Mouse (Mus musculus): Measurements from ENCODE around the gene Gm5751. TPM values are rescaled to one million over a fixed set of nuclear protein-coding genes. Genes with fewer than 3 reads are reported as not detected.

Gm5751 gene
- polyA plus RNA-seq, 1 experiment from 2014 or later: not detected

GRCm38 (mm10) chrX:8921080-8921479 lies 47.0 kb downstream of the Gm5751 start:
- H3K27me3 ChIP-seq (replicated peaks): no peaks in the 10 kb centered on the region
- 75% methylated on average over 4 of the region's 4 CpGs for WGBS
- H3K9ac ChIP-seq (replicated peaks): no peak overlapping the region
- H3K27ac ChIP-seq (replicated peaks): no peak overlapping the region
- no peaks in the 10 kb centered on the region for H3K9me3 ChIP-seq (replicated peaks)
- no peak overlapping the region for H3K4me2 ChIP-seq
- no peaks in the 10 kb centered on the region for H3K36me3 ChIP-seq
- H3K4me1 ChIP-seq: no peaks in the 10 kb centered on the region
- no peak overlapping the region for H3K4me3 ChIP-seq (replicated peaks)
- ATAC-seq (ENCODE audit: low FRiP score): no peak

DNA sequence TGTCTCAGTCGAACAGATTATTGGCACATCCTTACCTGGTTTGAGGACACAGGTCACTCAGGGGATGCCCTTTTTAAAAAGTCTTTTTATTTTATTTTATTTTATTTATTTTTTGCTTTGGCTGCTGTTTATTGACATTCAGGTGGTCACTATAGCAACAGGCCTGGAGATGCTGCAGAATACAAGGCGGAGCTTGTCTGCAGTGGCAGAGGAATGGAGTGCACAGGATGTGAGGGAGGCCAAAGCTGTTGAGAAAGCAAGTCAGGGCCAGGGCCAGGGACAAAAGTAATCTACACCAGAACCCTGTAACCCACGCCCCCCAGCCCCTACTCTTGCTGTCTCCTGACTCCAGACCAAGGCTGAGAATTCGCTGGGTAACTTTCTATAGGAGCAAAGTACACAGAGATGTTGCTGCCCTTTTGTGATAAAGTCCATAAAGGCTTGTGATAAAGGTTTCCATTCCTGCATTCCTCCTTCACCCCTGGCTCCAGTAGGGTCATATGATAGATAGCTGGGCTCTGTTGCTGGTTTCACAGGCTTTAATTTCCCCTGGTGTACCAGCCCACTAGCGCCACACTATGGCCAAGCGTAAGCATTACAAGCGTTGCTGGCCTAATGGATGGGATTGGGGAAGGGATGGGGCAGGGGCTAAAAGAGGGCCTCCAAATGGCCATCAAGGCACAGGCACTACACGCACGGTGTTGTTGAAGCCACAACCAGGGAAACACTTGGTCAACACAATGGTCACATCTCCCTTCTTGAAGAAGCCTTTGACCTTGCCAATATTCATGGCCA lies 48.0 kb downstream of the Gm5751 start:
- no peak overlapping the region for H3K4me3 ChIP-seq (replicated peaks)
- no peaks in the 10 kb centered on the region for H3K36me3 ChIP-seq
- H3K9ac ChIP-seq (replicated peaks): no peak overlapping the region
- no peak overlapping the region for H3K27ac ChIP-seq (replicated peaks)
- no peaks in the 10 kb centered on the region for H3K4me1 ChIP-seq
- peak; percentile 53; the same call in 1 of the 2 replicates for ATAC-seq (ENCODE audit: low FRiP score)
- 56% methylated on average over 9 of the region's 9 CpGs for WGBS
- no peak overlapping the region for H3K4me2 ChIP-seq
- H3K9me3 ChIP-seq (replicated peaks): no peaks in the 10 kb centered on the region
- no peaks in the 10 kb centered on the region for H3K27me3 ChIP-seq (replicated peaks)

- H3K4me3 ChIP-seq (replicated peaks): no peak overlapping the region
- no peaks in the 10 kb centered on the region for H3K27me3 ChIP-seq (replicated peaks)
- H3K9me3 ChIP-seq (replicated peaks): no peaks in the 10 kb centered on the region
- no peaks in the 10 kb centered on the region for H3K36me3 ChIP-seq
- no peaks in the 10 kb centered on the region for H3K4me1 ChIP-seq
- H3K9ac ChIP-seq (replicated peaks): no peak overlapping the region
- no peak overlapping the region for H3K4me2 ChIP-seq
- WGBS: 27% methylated on average over 4 of the region's 4 CpGs
- no peak overlapping the region for H3K27ac ChIP-seq (replicated peaks)
- peak; percentile 50; the same call in 1 of the 2 replicates for ATAC-seq (ENCODE audit: low FRiP score)
Observed at GRCm38 (mm10) chrX:8927308-8927707, 53.3 kb downstream of the Gm5751 start.

Other genes starting within 250 kb of the Gm5751 start
- gene Ssxb8, start 183.4 kb upstream of the Gm5751 start, polyA plus RNA-seq (2015; fragmentation: Nextera tagmentation; extraction: Ambion mirVana): not detected in 2 replicates
- gene Ssx9, start 125.8 kb upstream of the Gm5751 start, polyA plus RNA-seq (2015; fragmentation: Nextera tagmentation; extraction: Ambion mirVana): not detected in 2 replicates
- not detected in 2 replicates for gene Ssxb5, start 70.6 kb upstream of the Gm5751 start, polyA plus RNA-seq (2015; fragmentation: Nextera tagmentation; extraction: Ambion mirVana)
- not detected in 2 replicates for gene Gm6592, start 30.3 kb upstream of the Gm5751 start, polyA plus RNA-seq (2015; fragmentation: Nextera tagmentation; extraction: Ambion mirVana)
- 26.4 and 28.3 TPM in 2 replicates for gene B630019K06Rik, start 18.1 kb downstream of the Gm5751 start, polyA plus RNA-seq (2015; fragmentation: Nextera tagmentation; extraction: Ambion mirVana)
- gene Fthl17b, start 88.7 kb downstream of the Gm5751 start, polyA plus RNA-seq (2015; fragmentation: Nextera tagmentation; extraction: Ambion mirVana): not detected in 2 replicates
- not detected in 2 replicates for gene Fthl17c, start 102.3 kb downstream of the Gm5751 start, polyA plus RNA-seq (2015; fragmentation: Nextera tagmentation; extraction: Ambion mirVana)
- not detected in 2 replicates for gene Fthl17d, start 112.5 kb downstream of the Gm5751 start, polyA plus RNA-seq (2015; fragmentation: Nextera tagmentation; extraction: Ambion mirVana)
- not detected in 2 replicates for gene Fthl17e, start 159.2 kb downstream of the Gm5751 start, polyA plus RNA-seq (2015; fragmentation: Nextera tagmentation; extraction: Ambion mirVana)
- not detected in 2 replicates for gene Fthl17f, start 188.8 kb downstream of the Gm5751 start, polyA plus RNA-seq (2015; fragmentation: Nextera tagmentation; extraction: Ambion mirVana)
- not detected in 2 replicates for gene 4930402K13Rik, start 230.3 kb downstream of the Gm5751 start, polyA plus RNA-seq (2015; fragmentation: Nextera tagmentation; extraction: Ambion mirVana)